Mouse (Mus musculus) activated CD4-positive, CD25-positive, alpha-beta regulatory T cell (primary cell): ENCODE results near the gene Zfp78. TPM values are rescaled to one million over a fixed set of nuclear protein-coding genes. Genes with fewer than 3 reads are reported as not detected.

Source experiments
- polyA plus RNA-seq, 2 experiments: library from polyadenylated mRNA; unstranded; fragments of 100-300 nt; shearing (Covaris generic); gene quantifications; one replicate each; pipeline ENCODE4 v1.2.1; 2017

The Zfp78 gene
- polyA plus RNA-seq, result 1 to 10 TPM; 1.3 to 3.0 TPM

GRCm38 (mm10) chr7:6363047-6363488 is at the start of gene Zfp78:
Zfp78 (plus strand) TSS chr7:6363280.

GRCm38 (mm10) chr7:6331233-6331956 is 31.7 kb upstream of the Zfp78 start, which contains the start of gene Zfp583:
Zfp583 (minus strand) TSS chr7:6331285.

GRCm38 (mm10) chr7:6343501-6344071 is 19.5 kb upstream of the Zfp78 start, which contains the start of gene Gm3854:
Gm3854 (plus strand) TSS chr7:6343759.

DNA sequence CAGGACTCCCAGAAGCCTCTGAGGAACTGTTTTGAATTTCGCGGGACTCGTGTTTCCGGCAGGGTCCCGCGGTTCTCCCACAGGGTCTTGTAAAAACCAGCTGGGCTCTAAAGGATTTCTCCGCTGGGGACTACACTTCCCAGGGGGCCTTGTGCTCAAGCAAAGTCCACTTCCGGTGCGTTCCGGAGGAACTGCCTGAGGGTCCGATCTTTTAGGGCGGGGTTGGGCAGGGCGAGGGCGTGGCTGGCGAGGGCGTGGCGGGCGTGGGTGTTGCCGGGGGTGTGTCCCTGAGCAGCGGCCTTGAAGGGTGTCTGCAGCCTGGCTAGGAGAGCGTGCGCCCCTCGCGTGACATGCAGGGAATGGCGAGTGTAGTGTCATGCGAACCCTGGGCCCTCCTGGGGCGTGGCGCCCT is 20.0 kb downstream of the Zfp78 start, which contains the start of gene Zfp28:
Gene Zfp28, plus strand, starts transcription at position 252 of the 412 bp plus-strand sequence.

DNA sequence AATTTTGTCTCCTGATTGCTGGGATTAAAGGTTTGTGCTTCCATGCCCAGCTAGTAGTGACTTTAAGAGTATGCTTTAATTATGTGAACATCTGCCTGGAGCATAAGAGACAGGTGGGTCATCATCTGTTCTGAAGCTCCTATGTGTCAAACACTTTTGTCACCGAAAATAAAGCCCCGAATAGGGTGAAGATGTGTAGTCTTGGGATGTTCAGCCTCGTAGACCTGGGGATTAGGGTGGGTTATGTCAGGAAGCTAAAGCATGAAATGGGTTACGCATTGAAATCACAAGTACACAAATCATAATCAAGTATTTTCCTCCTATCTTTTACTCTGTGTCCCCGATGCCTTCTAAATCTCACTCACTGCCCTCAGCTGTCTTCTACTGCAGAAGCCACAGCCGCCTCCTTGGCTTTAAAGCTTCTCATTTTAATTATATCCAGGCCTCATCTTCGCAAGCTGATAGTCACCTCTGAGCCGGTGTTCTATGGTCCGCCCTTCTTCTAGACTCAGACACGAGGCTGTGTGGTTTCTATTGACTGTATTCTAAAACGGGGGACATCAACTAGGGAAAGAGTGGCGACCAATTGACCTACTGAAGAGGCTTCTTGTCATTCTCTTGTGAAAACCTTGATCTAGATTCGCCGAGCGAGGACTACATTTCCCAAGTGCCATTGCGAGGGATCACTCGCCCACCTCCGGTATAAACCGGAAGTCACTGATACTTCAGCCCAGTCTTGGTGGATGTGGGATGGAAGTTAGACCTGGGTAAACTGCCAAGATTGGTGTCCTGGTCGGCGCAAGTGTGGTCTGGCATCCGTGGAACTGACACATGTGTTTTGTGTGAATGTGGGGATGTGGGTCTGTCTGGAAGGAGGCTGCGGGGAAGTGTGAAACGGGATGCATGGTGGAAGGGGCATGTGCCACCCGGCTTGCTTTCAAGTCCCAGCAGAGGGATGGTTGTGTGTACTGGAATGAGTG is 35.2 kb downstream of the Zfp78 start, which contains the start of gene Smim17:
Gene Smim17, plus strand, starts transcription at position 720 of the 980 bp plus-strand sequence.

GRCm38 (mm10) chr7:6410043-6410442 is 47.0 kb downstream of the Zfp78 start, which contains the start of gene Gm20715:
Gm20715 (plus strand) TSS chr7:6410277.

Other genes starting within 250 kb of the Zfp78 start
- gene Zfp787, start 207.3 kb upstream of the Zfp78 start, polyA plus RNA-seq, result 10 to 100 TPM; 35.1 to 51.1 TPM
- gene Zfp444, start 191.1 kb upstream of the Zfp78 start, polyA plus RNA-seq, result 10 to 100 TPM; 35.1 to 39.8 TPM
- not detected for gene Galp, start 166.2 kb upstream of the Zfp78 start, polyA plus RNA-seq
- not detected for gene Zscan5b, start 141.0 kb upstream of the Zfp78 start, polyA plus RNA-seq
- not detected for gene Epp13, start 110.6 kb upstream of the Zfp78 start, polyA plus RNA-seq
- 1 to 10 TPM; 3.3 to 9.3 TPM for gene Zfp667, start 76.7 kb upstream of the Zfp78 start, polyA plus RNA-seq
- 1 to 10 TPM in 1 of 2 experiments, not detected in 1; 1.1 TPM for gene Zfp583, start 32.0 kb upstream of the Zfp78 start, polyA plus RNA-seq
- gene Gm3854, start 19.5 kb upstream of the Zfp78 start, polyA plus RNA-seq, result under 1 TPM; 0.18 to 0.80 TPM
- gene Zfp28, start 20.0 kb downstream of the Zfp78 start, polyA plus RNA-seq, result 1 to 10 TPM; 7.2 to 9.4 TPM
- not detected for gene Smim17, start 35.4 kb downstream of the Zfp78 start, polyA plus RNA-seq
- gene Gm20715, start 47.0 kb downstream of the Zfp78 start, polyA plus RNA-seq, result not detected
- gene Olfr1344, start 75.4 kb downstream of the Zfp78 start, polyA plus RNA-seq, result under 1 TPM in 1 of 2 experiments, not detected in 1; 0.11 TPM
- under 1 TPM in 1 of 2 experiments, not detected in 1; 0.21 TPM for gene Olfr1336, start 92.9 kb downstream of the Zfp78 start, polyA plus RNA-seq
- under 1 TPM in 1 of 2 experiments, not detected in 1; 0.09 TPM for gene Olfr1346, start 103.8 kb downstream of the Zfp78 start, polyA plus RNA-seq
- not detected for gene Olfr5, start 123.7 kb downstream of the Zfp78 start, polyA plus RNA-seq
- not detected for gene Olfr1347, start 136.5 kb downstream of the Zfp78 start, polyA plus RNA-seq
- gene Olfr1348, start 145.5 kb downstream of the Zfp78 start, polyA plus RNA-seq, result not detected
- gene Olfr1349, start 159.7 kb downstream of the Zfp78 start, polyA plus RNA-seq, result not detected
- gene Olfr1350, start 201.6 kb downstream of the Zfp78 start, polyA plus RNA-seq, result not detected